Mouse (Mus musculus) G1E (cell line): ENCODE measurements around the gene Sptlc2.

Experiments
- CTCF ChIP-seq: IDR thresholded peaks from 2 replicates; pipeline ENCODE4 v1.5.1; 2012; ENCODE audit warnings: low read depth, low read length, inconsistent platforms, mixed read lengths
- GATA1 ChIP-seq: IDR thresholded peaks from 2 replicates; pipeline ENCODE4 v1.6.1; 2012; ENCODE audit warnings: borderline replicate concordance, low read length, inconsistent platforms, mixed read lengths
- POLR2AphosphoS5 ChIP-seq: IDR thresholded peaks from 2 replicates; pipeline ENCODE4 v1.6.1; 2012; ENCODE audit warnings: low read depth, low read length, inconsistent platforms; ENCODE audit not compliant: insufficient replicate concordance

DNA sequence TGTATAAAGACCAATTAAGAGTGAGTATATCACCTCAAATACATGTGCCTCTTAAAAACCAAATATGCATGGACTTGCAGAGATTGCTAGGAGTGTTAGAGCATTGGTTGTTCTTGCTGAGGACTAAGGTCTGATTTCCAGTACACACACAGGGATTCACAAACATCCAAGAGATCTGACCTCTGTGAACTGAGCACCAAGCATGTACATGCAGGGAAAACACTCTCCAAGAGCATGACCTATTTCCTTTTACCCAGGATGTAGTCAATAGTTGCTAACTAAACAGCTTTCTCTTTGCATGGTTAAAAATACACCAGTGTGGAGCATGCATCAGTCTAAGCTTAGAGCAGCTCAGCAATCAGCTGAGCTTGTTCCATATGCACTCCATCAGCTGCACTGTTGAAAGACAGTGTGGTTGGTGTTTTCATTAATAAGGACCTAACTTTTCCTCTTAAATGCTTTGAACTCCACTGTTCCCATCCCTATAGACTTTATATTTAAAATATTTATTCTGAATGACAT is 45.0 kb downstream of the Sptlc2 start:
- no peak for TF ChIP-seq CTCF
- no peak for TF ChIP-seq GATA1
- TF ChIP-seq POLR2AphosphoS5: no peak
